In genomic region chr8:95589282-95589681, GRCm38 (mm10) we compare ENCODE assay signal across 33 mouse cellular contexts. TPM values are rescaled to one million over a fixed set of nuclear protein-coding genes. Genes with fewer than 3 reads are reported as not detected.
DNase-seq lines count a peak whose midpoint lies in the region; ATAC-seq and TF ChIP-seq lines count a peak whose summit lies in the region.
"Had no signal": no experiment of that assay in that cellular context is flagged by ENCODE, and none has a peak within 500 bp of the region (broad histone marks: within the 10 kb centered on the region; RNA-seq: fewer than 3 reads in every experiment).

No protein-coding gene starts in this region.

- no peak overlapping the region for H3K9ac ChIP-seq in intestine, embryonic 16.5 days (ENCODE audit: low read depth, low read length)
- H3K9ac ChIP-seq: embryonic facial prominence, embryonic 15.5 days; hindbrain, embryonic 12.5 days; stomach, embryonic 15.5 days had no signal

- no peak overlapping the region for H3K4me2 ChIP-seq in intestine, embryonic 16.5 days (ENCODE audit: low read depth, low read length)
- H3K4me2 ChIP-seq: embryonic facial prominence, embryonic 15.5 days; heart, embryonic 11.5 days; hindbrain, embryonic 12.5 days; midbrain, embryonic 11.5 days; stomach, embryonic 15.5 days had no signal

- no peaks in the 10 kb centered on the region for H3K27me3 ChIP-seq in intestine, embryonic 16.5 days (replicated peaks; ENCODE audit: control insufficient read depth, insufficient read depth, low read length)
- H3K27me3 ChIP-seq: embryonic facial prominence, embryonic 15.5 days; hindbrain, embryonic 12.5 days; stomach, embryonic 15.5 days had no signal

- peak; percentile 43 for DNase-seq in adrenal gland, postnatal 14 days
- DNase-seq in adrenal gland, adult 2 months, result no peak
- DNase-seq in layer of hippocampus, adult 2 months (ENCODE audit: low spot score in 2 of 2), result no peak
- DNase-seq in layer of hippocampus, postnatal 25 days (ENCODE audit: extremely low spot score in 1 of 2, low spot score in 1 of 2), result no peak
- DNase-seq in urinary bladder, adult 2 months (ENCODE audit: low spot score), result peak; percentile 6
- DNase-seq in urinary bladder, adult 18-20 months (ENCODE audit: low spot score in 2 of 2), result no peak
- no peak for DNase-seq in embryo, embryonic 10 days (ENCODE audit: low spot score)
- DNase-seq: cerebellum, adult 2 months; cerebellum, postnatal 25 days; kidney, adult 2 months; right cerebral cortex, adult 18-20 months; thymus, adult 18-20 months; thymus, postnatal 36 days had no signal

- no peak for ATAC-seq in intestine, embryonic 16.5 days
- ATAC-seq: forebrain, embryonic 14.5 days; inflammation-experienced regulatory T-cells, adult 6 months had no signal

- no peak overlapping the region for H3K4me3 ChIP-seq in layer of hippocampus, adult 2 months
- H3K4me3 ChIP-seq in intestine, embryonic 16.5 days (ENCODE audit: low read length), result no peak overlapping the region
- H3K4me3 ChIP-seq: embryonic facial prominence, embryonic 15.5 days; hindbrain, embryonic 12.5 days; stomach, embryonic 15.5 days had no signal

- no peaks in the 10 kb centered on the region for H3K4me1 ChIP-seq in intestine, embryonic 16.5 days (ENCODE audit: control insufficient read depth, insufficient read depth, low read length)
- H3K4me1 ChIP-seq: embryonic facial prominence, embryonic 15.5 days; hindbrain, embryonic 12.5 days; stomach, embryonic 15.5 days had no signal

- no peak overlapping the region for H3K27ac ChIP-seq in layer of hippocampus, adult 2 months
- H3K27ac ChIP-seq in intestine, embryonic 16.5 days (ENCODE audit: low read length), result no peak overlapping the region
- H3K27ac ChIP-seq: embryonic facial prominence, embryonic 15.5 days; hindbrain, embryonic 12.5 days; kidney, postnatal 0 days; stomach, embryonic 15.5 days had no signal

- no peaks in the 10 kb centered on the region for H3K36me3 ChIP-seq in intestine, embryonic 16.5 days (ENCODE audit: control insufficient read depth, insufficient read depth, low read length)
- H3K36me3 ChIP-seq: embryonic facial prominence, embryonic 15.5 days; G1E; hindbrain, embryonic 12.5 days; stomach, embryonic 15.5 days had no signal

- peak; percentile 47 for TF ChIP-seq CTCF in layer of hippocampus, adult 2 months (conservative IDR thresholded peaks at IDR 0.05)

- no peaks in the 10 kb centered on the region for H3K9me3 ChIP-seq in intestine, embryonic 16.5 days (ENCODE audit: control insufficient read depth, low read length)
- H3K9me3 ChIP-seq: embryonic facial prominence, embryonic 15.5 days; hindbrain, embryonic 12.5 days; stomach, embryonic 15.5 days had no signal

- 61% methylated on average over 10 of the region's 10 CpGs for WGBS in intestine, embryonic 16.5 days

RNA-seq across cellular contexts. Expression of gene Prss54, which starts 13.1 kb away (rescaled TPM):
- total RNA-seq in adrenal gland, postnatal 14 days (2021), result not detected in 2 replicates
- not detected for total RNA-seq in adrenal gland, adult 2 months (2021)
- not detected in 2 replicates for polyA plus RNA-seq in adrenal gland, adult 2 months (2012; rRNA removed)
- total RNA-seq in layer of hippocampus, adult 2 months (2021), result under 1 TPM in 1 of 2 experiments, not detected in 1; 0.42 TPM
- not detected for total RNA-seq in layer of hippocampus, postnatal 25 days (2021)
- polyA plus RNA-seq in urinary bladder, adult 2 months (2012; rRNA removed), result not detected in 2 replicates
- not detected in 2 replicates for polyA plus RNA-seq in intestine, embryonic 16.5 days (2015; fragmentation: Nextera tagmentation; extraction: Ambion mirVana)
- total RNA-seq: gastrocnemius, adult 8-10 months; granulocyte monocyte progenitor cell, adult 5-6 weeks; layer of hippocampus, postnatal 10 days; liver, adult 2 months; midbrain, postnatal 0 days had no signal
- polyA plus RNA-seq: cerebellum, adult 2 months; embryonic facial prominence, embryonic 15.5 days; forebrain, embryonic 14.5 days; G1E; heart, embryonic 11.5 days; heart, postnatal 0 days; hindbrain, embryonic 12.5 days; inflammation-experienced regulatory T-cells, adult 6 months; kidney, adult 2 months; kidney, postnatal 0 days; large intestine, adult 2 months; limb, embryonic 11.5 days; liver, adult 2 months; lung, embryonic 16.5 days; midbrain, embryonic 11.5 days; midbrain, postnatal 0 days; neural tube, embryonic 14.5 days; stomach, embryonic 15.5 days had no signal

RNA-seq across cellular contexts. Expression of gene Gins3, which starts 44.0 kb away (rescaled TPM):
- 2.9 and 4.1 TPM in 2 replicates for total RNA-seq in adrenal gland, postnatal 14 days (2021)
- 1 to 10 TPM; 2.0 to 2.8 TPM for total RNA-seq in adrenal gland, adult 2 months (2021)
- polyA plus RNA-seq in adrenal gland, adult 2 months (2012; rRNA removed), result 1.2 and 1.7 TPM in 2 replicates
- 1 to 10 TPM; 1.9 to 2.9 TPM for total RNA-seq in layer of hippocampus, adult 2 months (2021)
- 1 to 10 TPM; 1.2 to 2.0 TPM for total RNA-seq in layer of hippocampus, postnatal 25 days (2021)
- polyA plus RNA-seq in urinary bladder, adult 2 months (2012; rRNA removed), result 3.8 and 4.8 TPM in 2 replicates
- polyA plus RNA-seq in intestine, embryonic 16.5 days (2015; fragmentation: Nextera tagmentation; extraction: Ambion mirVana), result 9.2 and 11.9 TPM in 2 replicates

RNA-seq across cellular contexts. Expression of gene Ccdc113, which starts 55.4 kb away (rescaled TPM):
- 0.98 and 1.7 TPM in 2 replicates for total RNA-seq in adrenal gland, postnatal 14 days (2021)
- total RNA-seq in adrenal gland, adult 2 months (2021), result 1 to 10 TPM in 1 of 2 experiments, under 1 TPM in 1; 0.81 to 1.7 TPM
- 0.10 TPM in 1 of 2 replicates, not detected in the other for polyA plus RNA-seq in adrenal gland, adult 2 months (2012; rRNA removed)
- total RNA-seq in layer of hippocampus, adult 2 months (2021), result 1 to 10 TPM; 1.3 to 1.5 TPM
- 1 to 10 TPM in 1 of 2 experiments, under 1 TPM in 1; 0.94 to 1.3 TPM for total RNA-seq in layer of hippocampus, postnatal 25 days (2021)
- 0.96 and 1.2 TPM in 2 replicates for polyA plus RNA-seq in urinary bladder, adult 2 months (2012; rRNA removed)
- polyA plus RNA-seq in intestine, embryonic 16.5 days (2015; fragmentation: Nextera tagmentation; extraction: Ambion mirVana), result 0.13 TPM in 1 of 2 replicates, not detected in the other
- total RNA-seq: G1E; gastrocnemius, adult 8-10 months; granulocyte monocyte progenitor cell, adult 5-6 weeks; liver, adult 2 months had no signal
- polyA plus RNA-seq: G1E; inflammation-experienced regulatory T-cells, adult 6 months; large intestine, adult 2 months; limb, embryonic 11.5 days; liver, adult 2 months; midbrain, embryonic 11.5 days had no signal

Comparison
In these comparisons a context has a peak if more than half of its experiments do, and no peak if none do; other contexts are left out.
1. DNase-seq: peak in adrenal gland, postnatal 14 days (single experiment) and urinary bladder, adult 2 months (single experiment); none in adrenal gland, adult 2 months (single experiment), layer of hippocampus, adult 2 months (0 of 2), layer of hippocampus, postnatal 25 days (0 of 2), urinary bladder, adult 18-20 months (0 of 2) and embryo, embryonic 10 days (single experiment).